Mouse (Mus musculus): ENCODE data around the gene Rbm17.
"Not testable (repeated sequence)": the region's sequence is repeated elsewhere in the genome, so short reads cannot be mapped to it uniquely, and the experiment has no call there.

DNA sequence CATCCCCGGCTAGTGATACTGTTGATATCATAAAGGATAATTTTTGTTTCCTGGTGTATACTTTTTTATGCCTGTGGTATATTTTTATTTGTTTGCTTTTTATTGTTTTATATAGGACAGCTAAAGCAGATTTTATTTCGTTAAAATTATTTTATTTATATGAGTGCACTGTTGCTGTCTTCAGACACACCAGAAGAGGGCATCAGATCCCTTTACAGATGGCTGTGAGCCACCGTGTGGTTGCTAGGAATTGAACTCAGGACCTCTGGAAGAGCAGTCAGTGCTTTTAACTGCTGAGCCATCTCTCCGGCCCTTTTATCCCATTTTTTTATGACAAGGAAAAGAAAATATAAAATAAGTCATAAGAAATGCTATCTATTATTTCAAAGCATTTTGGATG is 2.8 kb upstream of the Rbm17 start:
- not testable (repeated sequence) for TF ChIP-seq GATA1 (IDR thresholded peaks at IDR 0.05; ENCODE audit: borderline replicate concordance, low read length); FLI1 (IDR thresholded peaks at IDR 0.05; ENCODE audit: low read length)

Measured in megakaryocyte, embryonic 14.5 days (primary cell).